Mouse (Mus musculus): ENCODE results near the gene Cep112.

DNA sequence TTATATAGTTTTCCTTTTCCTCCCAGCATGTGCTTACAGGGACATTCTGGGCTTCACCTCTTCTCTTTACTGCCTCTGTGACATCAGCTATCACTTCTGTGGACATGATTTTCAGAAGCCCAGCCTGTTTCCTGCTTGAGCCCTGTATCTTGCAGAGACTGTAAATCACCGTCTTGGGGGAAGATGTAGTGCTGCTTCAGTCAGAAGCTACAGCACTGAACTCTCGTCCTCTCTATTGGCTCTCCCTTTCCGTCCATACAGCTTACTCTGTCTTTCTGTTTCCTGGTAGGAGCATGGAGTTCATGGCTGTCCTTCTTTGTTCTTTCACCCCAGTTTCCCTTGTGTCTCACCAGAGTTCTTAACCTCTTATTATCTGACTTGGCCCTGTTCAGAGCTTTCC lies 352.2 kb downstream of the Cep112 start:
- TF ChIP-seq CTCF (IDR thresholded peaks at IDR 0.05; ENCODE audit: control insufficient read depth, insufficient read depth, low read length) = no peak
- TF ChIP-seq POLR2A (IDR thresholded peaks at IDR 0.05; ENCODE audit: borderline replicate concordance, control insufficient read depth, low read depth, low read length) = no peak

Measured in bone marrow, adult 2 months (tissue).